Mouse (Mus musculus): Measurements from ENCODE around the gene Eid1.

GRCm38 (mm10) chr2:125651563-125651962, 21.3 kb upstream of the Eid1 start:
- no peak for TF ChIP-seq CEBPB (IDR thresholded peaks at IDR 0.05; ENCODE audit: low read depth)
- TF ChIP-seq MYOG (IDR thresholded peaks at IDR 0.05; ENCODE audit: control insufficient read depth, extremely low read depth, insufficient read length), result no peak
- no peak for TF ChIP-seq CTCF (IDR thresholded peaks at IDR 0.05; ENCODE audit: control insufficient read depth, insufficient read depth, insufficient read length)
- TF ChIP-seq FOSL1 (IDR thresholded peaks at IDR 0.05; ENCODE audit: insufficient read depth, low read length, poor library complexity, severe bottlenecking), result no peak
- no peak for TF ChIP-seq MAX (IDR thresholded peaks at IDR 0.05)
- TF ChIP-seq USF1 (IDR thresholded peaks at IDR 0.05; ENCODE audit: low read depth), result no peak
- no peak for TF ChIP-seq MYOD1 (IDR thresholded peaks at IDR 0.05; ENCODE audit: control insufficient read depth, insufficient read length, low read depth)

All from C2C12 (cell line).